Mouse (Mus musculus) heart, adult 18-20 months (tissue): ENCODE data around the gene Sh3pxd2a. TPM values are rescaled to one million over a fixed set of nuclear protein-coding genes. Genes with fewer than 3 reads are reported as not detected.
"Not testable (repeated sequence)": the region's sequence is repeated elsewhere in the genome, so short reads cannot be mapped to it uniquely, and the experiment has no call there.

Experiments
- DNase-seq, 2 experiments: peaks; one replicate each; pipeline ENCODE4 v3.0.0; 2021 to 2022; ENCODE audit warnings: mixed read lengths in 1 of 2
- total RNA-seq, 2 experiments: library from RNA; stranded (reverse); gene quantifications; 2 replicates each; pipeline ENCODE4 v1.2.3; 2021

Sh3pxd2a gene
- total RNA-seq, 2 experiments from 2014 or later: 45.5 to 48.7 TPM

- peak in 1 of 2 experiments; percentile 63 for DNase-seq
Measured at GRCm38 (mm10) chr19:47408656-47409055, 55.5 kb downstream of the Sh3pxd2a start.

DNA sequence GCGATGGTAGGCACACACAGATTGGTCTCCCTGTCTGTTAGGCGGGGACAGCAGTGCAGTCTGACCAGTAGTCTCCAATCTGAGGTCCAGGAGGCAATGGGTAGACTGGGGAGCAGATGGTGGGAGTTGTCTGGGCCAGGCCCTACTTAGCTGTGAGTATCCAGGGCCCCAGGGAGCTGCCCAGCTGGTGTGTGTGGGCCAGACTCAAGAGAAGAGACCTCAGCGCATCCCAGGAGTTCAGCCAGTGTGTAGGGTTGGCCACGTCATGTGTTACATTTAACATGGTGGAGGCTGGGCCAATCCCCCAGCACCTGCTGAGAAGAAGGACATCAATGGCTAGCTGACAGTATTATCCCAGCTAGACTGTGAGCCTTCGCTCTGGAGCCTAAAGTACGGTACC lies 56.9 kb downstream of the Sh3pxd2a start:
- no peak for DNase-seq

DNA sequence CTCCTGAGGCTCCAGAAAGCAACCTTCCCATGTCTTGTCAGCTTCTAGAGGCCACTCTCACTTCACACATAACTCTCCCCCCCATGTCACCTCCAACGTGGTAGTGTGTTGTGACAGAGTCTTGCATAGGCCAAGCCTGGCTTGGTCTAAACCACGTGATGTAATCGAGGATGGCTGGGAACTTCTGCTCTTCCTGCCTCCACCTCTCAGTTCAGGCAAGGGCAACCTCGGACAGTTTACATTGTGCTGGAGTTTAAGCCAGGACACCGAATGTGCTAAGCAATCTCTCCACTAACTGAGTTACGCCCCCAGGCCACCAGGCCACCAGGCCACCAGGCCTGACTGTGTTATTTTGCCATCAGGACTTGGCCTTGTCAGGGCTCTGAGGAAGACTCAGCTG lies 57.7 kb downstream of the Sh3pxd2a start:
- DNase-seq: no peak

- DNase-seq: no peak
Measured at GRCm38 (mm10) chr19:47405548-47405947, 58.7 kb downstream of the Sh3pxd2a start.

DNA sequence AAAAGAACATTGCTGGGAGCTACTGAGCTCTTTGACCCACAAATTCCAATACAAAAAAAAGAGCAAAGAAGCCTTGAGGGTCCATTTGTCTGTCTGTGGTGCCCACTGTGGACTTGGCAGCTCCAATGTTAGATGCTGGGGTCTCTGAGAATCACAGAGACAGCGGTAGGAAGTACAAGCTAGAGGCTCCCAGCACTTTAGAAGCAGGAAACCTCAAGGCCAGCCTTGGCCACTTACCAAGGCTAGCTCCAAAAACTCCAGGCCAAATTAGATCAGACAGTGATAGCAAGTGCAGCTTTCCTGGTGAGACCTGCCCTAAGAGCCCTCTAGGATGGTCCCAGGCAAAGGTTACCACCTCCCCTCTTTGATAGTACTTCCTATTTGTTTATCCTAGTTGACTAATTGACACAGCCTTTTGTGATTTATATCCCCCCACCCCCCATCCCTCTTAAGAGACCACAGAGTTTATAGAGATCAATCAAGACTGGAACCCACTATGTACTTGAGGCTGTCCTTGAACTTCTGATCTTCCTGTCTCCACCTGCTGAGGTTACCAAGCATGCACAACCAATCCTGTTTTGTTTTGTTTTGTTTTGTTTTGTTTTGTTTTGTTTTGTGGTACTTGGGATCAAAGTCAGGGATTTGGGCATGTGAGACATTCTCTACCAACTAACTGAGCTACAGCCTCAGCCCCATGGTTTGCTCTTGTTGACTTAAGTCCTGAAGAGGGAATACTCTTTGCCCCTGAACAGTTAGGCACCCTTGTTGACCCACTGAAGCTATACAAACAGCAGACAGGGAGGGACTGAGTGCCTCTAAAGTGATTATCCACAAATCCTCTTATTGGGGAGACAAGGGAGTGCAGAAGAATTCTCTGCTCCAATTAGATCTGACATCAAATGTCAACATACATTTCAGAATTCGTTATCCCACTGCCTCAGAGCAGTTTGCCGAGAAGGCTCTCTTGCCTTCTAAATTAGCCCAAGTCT lies 60.5 kb downstream of the Sh3pxd2a start:
- DNase-seq: no peak

DNA sequence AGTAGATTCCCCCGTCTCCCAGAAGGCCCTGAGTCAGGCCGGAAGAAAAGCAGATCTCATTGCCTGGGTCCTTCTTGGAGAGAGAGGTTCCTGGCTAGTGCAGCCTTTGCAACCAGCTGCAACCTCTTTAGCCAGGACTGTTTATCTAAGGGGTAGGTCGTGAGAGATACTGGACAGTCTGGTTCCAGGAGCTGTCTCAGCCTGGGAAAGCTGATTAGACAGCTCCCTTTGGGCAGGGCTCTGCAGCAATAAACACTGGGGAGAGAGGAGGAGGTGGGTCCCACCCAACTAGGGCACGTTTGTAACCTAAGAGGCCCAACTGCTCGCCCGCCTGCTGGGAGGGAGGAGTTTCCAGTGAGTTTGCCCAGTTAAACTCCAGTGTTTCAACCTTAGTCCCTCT lies 61.2 kb downstream of the Sh3pxd2a start:
- DNase-seq: peak; percentile 78 to 88

DNA sequence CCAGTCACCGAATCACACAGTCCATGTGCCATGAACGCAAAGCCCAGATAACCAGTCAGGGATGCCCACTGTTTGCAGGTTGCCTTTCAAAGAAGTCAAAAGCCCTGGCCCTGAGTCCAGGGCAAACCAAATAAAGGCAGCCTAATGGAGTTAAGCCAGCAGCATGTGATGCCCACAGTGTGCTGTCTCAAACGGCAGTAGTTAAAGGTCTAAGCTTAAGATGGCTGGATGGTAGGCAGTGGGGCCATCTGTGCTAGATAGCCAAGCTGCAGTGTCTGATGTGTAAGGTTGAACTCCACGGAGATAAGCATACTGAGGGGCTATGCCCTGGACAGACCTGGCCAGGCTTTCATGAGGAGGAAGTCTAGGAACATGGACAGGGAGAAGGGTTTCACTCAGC lies 61.7 kb downstream of the Sh3pxd2a start:
- peak; percentile 52 to 69 for DNase-seq

GRCm38 (mm10) chr19:47399709-47400108 lies 64.5 kb downstream of the Sh3pxd2a start:
- no peak for DNase-seq

DNA sequence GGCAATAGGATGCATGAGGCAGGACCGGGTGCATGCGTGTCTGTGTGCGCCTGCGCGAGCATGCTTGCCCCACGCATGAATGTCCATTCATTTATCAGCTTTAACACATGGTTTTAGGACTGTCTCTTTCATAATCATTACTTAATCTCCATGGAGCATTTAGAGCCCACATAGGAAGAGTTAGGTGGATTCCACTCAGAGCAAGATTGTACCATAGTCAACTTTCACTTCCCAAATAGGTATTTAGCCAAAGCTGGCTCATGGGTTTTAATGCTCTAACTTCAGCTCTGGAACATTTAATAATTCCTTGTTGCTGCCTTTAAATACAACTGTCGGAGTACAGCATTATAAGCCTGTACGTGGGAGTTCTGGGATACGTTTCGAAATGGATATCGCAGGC lies 65.2 kb downstream of the Sh3pxd2a start:
- no peak for DNase-seq

GRCm38 (mm10) chr19:47397882-47398671 lies 66.1 kb downstream of the Sh3pxd2a start:
- DNase-seq: peak; percentile 35 to 39

DNA sequence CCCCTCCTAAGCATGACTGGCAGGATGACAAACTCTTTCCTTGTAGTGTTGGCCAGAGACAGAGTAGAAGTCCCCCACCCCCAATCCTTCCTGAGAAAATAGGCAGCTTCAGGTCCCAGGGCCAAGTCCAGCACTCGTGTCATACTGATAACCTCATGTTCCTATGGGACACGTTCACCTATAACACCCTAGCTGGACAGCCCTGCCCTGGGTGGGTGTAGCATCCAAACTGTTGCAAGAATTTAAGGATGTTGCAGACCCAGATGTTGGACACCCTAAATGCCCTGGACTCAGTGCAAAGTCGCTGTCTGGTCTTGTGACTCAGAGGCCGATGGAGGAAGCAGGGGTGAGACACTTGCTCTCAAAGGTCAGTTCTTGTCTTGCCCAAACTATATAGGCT lies 68.9 kb downstream of the Sh3pxd2a start:
- DNase-seq: no peak

DNA sequence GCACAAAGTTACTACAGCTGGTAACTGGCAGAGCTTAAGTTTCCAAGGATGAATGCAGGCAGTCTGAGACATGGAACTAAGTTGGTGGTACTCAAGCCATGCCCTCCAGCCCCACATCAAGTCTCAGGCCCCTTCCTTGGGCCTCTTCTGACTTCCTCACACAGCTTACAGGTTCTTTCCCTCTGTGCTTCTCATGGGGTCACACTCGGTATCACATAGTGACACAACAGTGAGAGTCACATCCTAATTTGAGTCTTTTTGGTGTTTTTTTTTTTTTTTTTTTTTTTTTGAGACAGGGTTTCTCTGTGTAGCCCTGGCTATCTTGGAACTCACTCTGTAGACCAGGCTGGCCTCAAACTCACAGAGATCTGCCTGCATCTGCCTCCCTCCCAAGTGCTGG lies 69.4 kb downstream of the Sh3pxd2a start:
- not testable (repeated sequence) for DNase-seq

GRCm38 (mm10) chr19:47390878-47391277 lies 73.3 kb downstream of the Sh3pxd2a start:
- DNase-seq: no peak

- peak; percentile 44 to 69 for DNase-seq
Measured at GRCm38 (mm10) chr19:47387887-47388286, 76.3 kb downstream of the Sh3pxd2a start.

DNA sequence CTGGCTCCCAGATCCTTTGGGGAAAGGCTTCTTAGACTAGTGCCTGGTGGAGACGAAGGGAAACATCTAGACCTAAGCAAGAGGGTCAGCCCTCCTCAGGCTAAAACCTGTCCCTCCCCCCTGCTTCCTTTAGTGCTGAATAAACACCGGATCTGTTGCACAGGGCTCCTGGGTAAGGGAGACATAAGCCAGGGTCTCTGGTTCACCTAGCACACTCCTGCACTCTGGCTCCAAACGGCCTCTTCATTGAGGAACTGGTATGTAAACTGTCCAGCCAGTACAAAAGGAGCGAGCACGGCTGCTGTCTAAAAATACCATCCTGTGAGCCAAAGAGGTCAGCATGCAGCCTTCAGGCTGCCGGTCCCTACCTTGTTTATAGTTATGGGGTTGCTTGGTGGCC lies 76.8 kb downstream of the Sh3pxd2a start:
- peak; percentile 50 to 51 for DNase-seq

DNA sequence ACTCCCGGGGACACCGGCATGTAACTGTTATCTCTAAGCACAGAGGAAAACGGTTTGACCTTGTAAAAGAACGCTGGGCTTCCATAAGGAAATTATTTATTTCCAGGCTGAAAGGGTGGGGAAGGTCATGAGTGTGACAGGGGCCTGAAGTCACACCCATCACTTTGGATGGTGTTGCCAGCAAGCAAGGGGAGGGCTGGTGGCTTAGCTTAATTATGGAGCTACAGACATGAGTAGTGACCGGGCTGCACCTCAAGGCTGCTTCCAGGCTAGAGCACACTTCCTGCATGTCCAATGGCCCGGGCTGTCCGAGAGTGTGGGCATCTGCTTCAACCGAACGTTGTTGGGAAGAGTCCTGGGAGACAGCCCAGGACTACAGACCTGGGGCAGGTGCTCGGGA lies 78.2 kb downstream of the Sh3pxd2a start:
- peak in 1 of 2 experiments; percentile 55 for DNase-seq

GRCm38 (mm10) chr19:47384639-47385038 lies 79.6 kb downstream of the Sh3pxd2a start:
- no peak for DNase-seq

- DNase-seq: no peak
Measured at GRCm38 (mm10) chr19:47384036-47384435, 80.2 kb downstream of the Sh3pxd2a start.

- DNase-seq: peak in 1 of 2 experiments; percentile 45
Measured at GRCm38 (mm10) chr19:47382268-47382667, 81.9 kb downstream of the Sh3pxd2a start.

- peak; percentile 29 to 36 for DNase-seq
Measured at GRCm38 (mm10) chr19:47381011-47381410, 83.2 kb downstream of the Sh3pxd2a start.

DNA sequence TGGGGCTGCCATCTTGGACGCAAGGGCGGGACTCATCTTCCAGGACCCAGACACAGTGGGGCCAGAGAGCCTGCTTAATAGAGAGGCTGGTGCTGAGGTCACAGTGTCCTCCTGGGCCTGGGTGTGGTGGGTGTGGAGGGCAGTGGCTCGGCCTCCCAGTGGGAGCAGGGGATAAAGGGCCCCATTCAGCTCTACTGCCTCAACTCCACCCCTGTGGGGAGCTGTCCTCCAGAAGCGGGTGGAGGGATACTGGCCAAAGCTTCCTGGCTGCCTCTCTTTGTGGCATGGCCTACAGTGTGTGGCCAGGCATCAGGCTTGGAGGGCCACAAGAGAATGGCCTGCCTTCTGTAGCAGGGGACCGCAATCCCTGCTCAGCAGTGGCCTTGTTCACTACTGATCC lies 85.1 kb downstream of the Sh3pxd2a start:
- peak in 1 of 2 experiments; percentile 49 for DNase-seq

DNA sequence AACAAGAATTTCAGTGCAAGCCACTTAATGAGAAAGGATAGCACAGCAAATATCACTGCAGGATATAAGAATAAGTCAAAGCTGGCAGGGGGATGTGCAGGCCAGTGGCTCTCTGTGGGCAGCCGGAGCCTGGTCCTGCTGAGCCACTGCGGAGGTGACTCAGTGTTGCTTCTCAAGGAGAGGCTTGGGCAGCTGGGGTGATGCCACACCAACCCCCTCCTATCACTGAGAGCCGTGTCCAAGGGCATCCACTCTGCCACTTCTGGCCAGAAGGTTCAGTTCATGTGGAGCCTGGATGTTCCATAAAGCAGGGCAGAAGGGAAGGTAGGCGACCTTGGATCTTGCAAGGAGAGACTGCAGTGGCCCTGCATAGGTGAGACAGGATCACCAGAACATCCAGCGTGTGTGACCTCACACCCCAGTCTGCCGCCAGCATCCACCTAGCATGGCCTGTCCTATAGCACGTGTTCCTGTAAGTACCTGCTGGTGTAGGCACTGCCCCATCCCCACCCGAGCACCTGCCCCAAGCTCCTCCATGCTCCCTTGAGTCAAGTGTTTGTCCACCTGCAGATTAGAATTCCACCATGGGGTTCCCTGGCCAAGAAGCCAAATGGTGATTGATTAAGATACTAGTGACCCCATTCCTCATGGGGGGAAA lies 89.2 kb downstream of the Sh3pxd2a start:
- no peak for DNase-seq
